Mouse (Mus musculus) liver, embryonic 11.5 days (tissue): ENCODE results near the gene Mecom. TPM values are rescaled to one million over a fixed set of nuclear protein-coding genes. Genes with fewer than 3 reads are reported as not detected.

ENCODE experiments used
- ATAC-seq: fragments of 200-750 bp; cut with Nextera tagmentation; replicated peaks from 2 replicates; pipeline ENCODE4 v1.8.0; 2017; ENCODE audit warnings: moderate number of reproducible peaks, mild to moderate bottlenecking, moderate TSS enrichment, moderate library complexity; ENCODE audit not compliant: low FRiP score
- DNase-seq: peaks from one replicate; pipeline ENCODE4 v3.0.0-alpha.2; 2017; ENCODE audit warnings: low spot score
- H3K27ac ChIP-seq: fragments of 300-500 bp; sonication (generic); 2 replicates; pipeline ENCODE4 v1.5.1; 2014; ENCODE audit warnings: mild to moderate bottlenecking, low read depth, low read length, control low read depth
- H3K27me3 ChIP-seq: fragments of 300-500 bp; sonication (generic); replicated peaks from 2 replicates; pipeline ENCODE4 v1.6.1; 2014; ENCODE audit warnings: low read length, mixed read lengths; ENCODE audit not compliant: control insufficient read depth, insufficient read depth
- H3K36me3 ChIP-seq: fragments of 300-500 bp; sonication (generic); 2 replicates; pipeline ENCODE4 v1.6.1; 2014; ENCODE audit warnings: mild to moderate bottlenecking, low read length, moderate library complexity, mixed read lengths; ENCODE audit not compliant: control insufficient read depth, insufficient read depth
- H3K4me1 ChIP-seq: fragments of 300-500 bp; sonication (generic); replicated peaks from 2 replicates; pipeline ENCODE4 v1.6.1; 2014; ENCODE audit warnings: low read length, mixed read lengths; ENCODE audit not compliant: control insufficient read depth, insufficient read depth
- H3K4me2 ChIP-seq: fragments of 300-500 bp; sonication (generic); 2 replicates; pipeline ENCODE4 v1.6.1; 2014; ENCODE audit warnings: mild to moderate bottlenecking, control low read depth, moderate library complexity
- H3K4me3 ChIP-seq: fragments of 300-500 bp; sonication (generic); 2 replicates; pipeline ENCODE4 v1.5.1; 2014; ENCODE audit warnings: low read depth, low read length, control low read depth
- H3K9ac ChIP-seq: fragments of 300-500 bp; sonication (generic); 2 replicates; pipeline ENCODE4 v1.6.1; 2014; ENCODE audit warnings: low read depth, low read length, control low read depth
- H3K9me3 ChIP-seq: fragments of 300-500 bp; sonication (generic); 2 replicates; pipeline ENCODE4 v1.6.1; 2016; ENCODE audit warnings: low read length, inconsistent platforms, mixed read lengths; ENCODE audit not compliant: control insufficient read depth
- WGBS: fragments of 180-500 bp; shearing (Covaris S2); extraction: QIAGEN DNeasy Blood & Tissue Kit; methylation state at CpG from one replicate; pipeline ENCODE4 v1.1.7; 2014; 5-methylcytosine and 5-hydroxymethylcytosine counted together
- polyA plus RNA-seq: library from polyadenylated mRNA; unstranded; fragments of >200 nt; fragmentation: Nextera tagmentation; extraction: Ambion mirVana; gene quantifications from 2 replicates; pipeline ENCODE4 v1.2.1, GENCODE M21; 2014

Gene Mecom
- polyA plus RNA-seq, 1 experiment from 2014 or later: 6.9 TPM

GRCm38 (mm10) chr3:30246431-30247041, 301.3 kb downstream of the Mecom start:
- Histone ChIP-seq H3K27ac (no peak overlapping the region), H3K4me1 (no peaks in the 10 kb centered on the region), H3K27me3 (0 out of 2 replicates have a peak, but pooled peaks cover 3% of the 10 kb centered on the region), H3K4me3 (no peak overlapping the region), H3K4me2 (no peak overlapping the region), H3K9ac (no peak overlapping the region), H3K36me3 (no peaks in the 10 kb centered on the region), H3K9me3 (no peaks in the 10 kb centered on the region)
- DNase-seq: no peak
- ATAC-seq: no peak
- WGBS: 69% methylated on average over 12 of the region's 12 CpGs

GRCm38 (mm10) chr3:30245950-30246349, 301.9 kb downstream of the Mecom start:
- no peaks in the 10 kb centered on the region for H3K4me1 ChIP-seq
- WGBS: 38% methylated on average over 5 of the region's 5 CpGs
- H3K27me3 ChIP-seq: 0 out of 2 replicates have a peak, but pooled peaks cover 3% of the 10 kb centered on the region
- no peak overlapping the region for H3K4me2 ChIP-seq
- no peak for ATAC-seq
- DNase-seq: no peak
- H3K4me3 ChIP-seq: no peak overlapping the region
- H3K9me3 ChIP-seq: no peaks in the 10 kb centered on the region
- no peaks in the 10 kb centered on the region for H3K36me3 ChIP-seq
- H3K27ac ChIP-seq: no peak overlapping the region
- H3K9ac ChIP-seq: no peak overlapping the region

GRCm38 (mm10) chr3:30244401-30244871, 303.4 kb downstream of the Mecom start:
- ATAC-seq (no peak), DNase-seq (no peak)
- H3K9ac ChIP-seq: no peak overlapping the region
- H3K36me3 ChIP-seq: no peaks in the 10 kb centered on the region
- no peaks in the 10 kb centered on the region for H3K4me1 ChIP-seq
- no peak overlapping the region for H3K27ac ChIP-seq
- no peaks in the 10 kb centered on the region for H3K9me3 ChIP-seq
- H3K4me3 ChIP-seq: no peak overlapping the region
- H3K4me2 ChIP-seq: no peak overlapping the region
- H3K27me3 ChIP-seq: 0 out of 2 replicates have a peak, but pooled peaks cover 3% of the 10 kb centered on the region
- 49% methylated on average over 7 of the region's 7 CpGs for WGBS

GRCm38 (mm10) chr3:30243776-30244275, 304.0 kb downstream of the Mecom start:
- DNase-seq: no peak
- Histone ChIP-seq H3K4me1 (no peaks in the 10 kb centered on the region), H3K9me3 (no peaks in the 10 kb centered on the region), H3K9ac (no peak overlapping the region), H3K4me3 (no peak overlapping the region), H3K27ac (no peak overlapping the region), H3K4me2 (no peak overlapping the region), H3K27me3 (0 out of 2 replicates have a peak, but pooled peaks cover 3% of the 10 kb centered on the region), H3K36me3 (no peaks in the 10 kb centered on the region)
- 64% methylated on average over 8 of the region's 8 CpGs for WGBS
- no peak for ATAC-seq

- 56% methylated on average over 1 of the region's 1 CpGs for WGBS
- H3K4me2 ChIP-seq: no peak overlapping the region
- DNase-seq: no peak
- no peaks in the 10 kb centered on the region for H3K9me3 ChIP-seq
- no peak overlapping the region for H3K27ac ChIP-seq
- ATAC-seq: no peak
- H3K4me3 ChIP-seq: no peak overlapping the region
- H3K4me1 ChIP-seq: no peaks in the 10 kb centered on the region
- H3K27me3 ChIP-seq: no peaks in the 10 kb centered on the region
- no peaks in the 10 kb centered on the region for H3K36me3 ChIP-seq
- no peak overlapping the region for H3K9ac ChIP-seq
Observed at GRCm38 (mm10) chr3:30239416-30239815, 308.4 kb downstream of the Mecom start.

- H3K4me2 ChIP-seq: no peak overlapping the region
- WGBS: 73% methylated on average over 5 of the region's 5 CpGs
- no peak overlapping the region for H3K27ac ChIP-seq
- no peaks in the 10 kb centered on the region for H3K4me1 ChIP-seq
- no peak overlapping the region for H3K4me3 ChIP-seq
- no peaks in the 10 kb centered on the region for H3K27me3 ChIP-seq
- ATAC-seq: no peak
- no peaks in the 10 kb centered on the region for H3K36me3 ChIP-seq
- H3K9me3 ChIP-seq: no peaks in the 10 kb centered on the region
- H3K9ac ChIP-seq: no peak overlapping the region
- no peak for DNase-seq
Observed at GRCm38 (mm10) chr3:30237493-30237892, 310.3 kb downstream of the Mecom start.

- ATAC-seq (no peak), DNase-seq (no peak)
- no peaks in the 10 kb centered on the region for H3K4me1 ChIP-seq
- H3K27ac ChIP-seq: no peak overlapping the region
- no peaks in the 10 kb centered on the region for H3K9me3 ChIP-seq
- no peak overlapping the region for H3K4me2 ChIP-seq
- no peak overlapping the region for H3K9ac ChIP-seq
- no peak overlapping the region for H3K4me3 ChIP-seq
- no peaks in the 10 kb centered on the region for H3K27me3 ChIP-seq
- H3K36me3 ChIP-seq: no peaks in the 10 kb centered on the region
- 60% methylated on average over 1 of the region's 1 CpGs for WGBS
Observed at GRCm38 (mm10) chr3:30234018-30234417, 313.8 kb downstream of the Mecom start.

- H3K27ac ChIP-seq: no peak overlapping the region
- no peak overlapping the region for H3K4me3 ChIP-seq
- no peaks in the 10 kb centered on the region for H3K36me3 ChIP-seq
- no peaks in the 10 kb centered on the region for H3K27me3 ChIP-seq
- H3K9me3 ChIP-seq: no peaks in the 10 kb centered on the region
- no peak overlapping the region for H3K9ac ChIP-seq
- H3K4me2 ChIP-seq: no peak overlapping the region
- no peaks in the 10 kb centered on the region for H3K4me1 ChIP-seq
- DNase-seq (no peak), ATAC-seq (no peak)
- WGBS: 69% methylated on average over 12 of the region's 12 CpGs
Observed at GRCm38 (mm10) chr3:30227964-30228670, 319.7 kb downstream of the Mecom start.
